Mouse (Mus musculus) MEL (cell line): ENCODE measurements around the gene Gm9817.

Experiments used
- CTCF ChIP-seq, 3 experiments: IDR thresholded peaks in 2 of 3; conservative IDR thresholded peaks in 1 of 3; 2 replicates each; pipeline ENCODE4 v1.5.1; 2011 to 2012; ENCODE audit warnings: low read length in 3 of 3, low read depth in 2 of 3, mild to moderate bottlenecking in 2 of 3, improper control_type of control experiment in 1 of 3, inconsistent platforms in 1 of 3, mixed read lengths in 1 of 3, moderate library complexity in 1 of 3; ENCODE audit not compliant: control insufficient read depth in 1 of 3, insufficient read depth in 1 of 3, poor library complexity in 1 of 3, severe bottlenecking in 1 of 3
- MAZ ChIP-seq: IDR thresholded peaks from 2 replicates; pipeline ENCODE4 v1.6.1; 2012; ENCODE audit warnings: low read depth, mild to moderate bottlenecking, inconsistent platforms, low read length, improper control_type of control experiment
- TCF12 ChIP-seq: IDR thresholded peaks from 2 replicates; pipeline ENCODE4 v1.6.1; 2014; ENCODE audit warnings: low read depth, mild to moderate bottlenecking, inconsistent platforms, low read length, improper control_type of control experiment, moderate library complexity
- ZMIZ1 ChIP-seq: IDR thresholded peaks from 2 replicates; pipeline ENCODE4 v1.6.1; 2012; ENCODE audit warnings: low read depth, mild to moderate bottlenecking, inconsistent platforms, low read length, improper control_type of control experiment, moderate library complexity

GRCm38 (mm10) chr13:45089846-45090245 is 11.4 kb downstream of the Gm9817 start:
- TF ChIP-seq CTCF (IDR thresholded peaks at IDR 0.05 in 2 of 3, conservative IDR thresholded peaks at IDR 0.05 in 1 of 3; ENCODE audit: control insufficient read depth in 1 of 3, insufficient read depth in 1 of 3, low read depth in 2 of 3, low read length in 3 of 3, poor library complexity in 1 of 3, severe bottlenecking in 1 of 3) = no peak
- TF ChIP-seq MAZ = no peak
- TF ChIP-seq ZMIZ1 = no peak
- TF ChIP-seq TCF12 = no peak
